Mouse (Mus musculus) E14TG2a.4 (cell line): ENCODE data around the gene Zfp444.
"Not testable (repeated sequence)": the region's sequence is repeated elsewhere in the genome, so short reads cannot be mapped to it uniquely, and the experiment has no call there.

ENCODE experiments used
- H3K27me3 ChIP-seq: 2 replicates; pipeline ENCODE4 v1.6.1; 2014; ENCODE audit warnings: low read length, control low read depth; ENCODE audit not compliant: insufficient read depth
- H3K36me3 ChIP-seq: 2 replicates; pipeline ENCODE4 v1.6.1; 2014; ENCODE audit warnings: low read length, control low read depth; ENCODE audit not compliant: insufficient read depth
- H3K4me1 ChIP-seq: replicated peaks from 2 replicates; pipeline ENCODE4 v1.6.1; 2014; ENCODE audit warnings: low read depth, low read length, control low read depth
- H3K4me3 ChIP-seq: replicated peaks from 2 replicates; pipeline ENCODE4 v1.5.1; 2014; ENCODE audit warnings: mild to moderate bottlenecking, low read length
- H3K9me3 ChIP-seq: 2 replicates; pipeline ENCODE4 v1.6.1; 2014; ENCODE audit warnings: low read length, control low read depth
- CTCF ChIP-seq: conservative IDR thresholded peaks from 2 replicates; pipeline ENCODE4 v1.5.1; 2014; ENCODE audit warnings: low read length
- NANOG ChIP-seq: IDR thresholded peaks from 2 replicates; pipeline ENCODE4 v1.6.1; 2014; ENCODE audit warnings: borderline replicate concordance, low read length, mixed read lengths
- POU5F1 ChIP-seq: IDR thresholded peaks from 2 replicates; pipeline ENCODE4 v1.6.1; 2014; ENCODE audit warnings: low read length, borderline replicate concordance

The Zfp444 gene

DNA sequence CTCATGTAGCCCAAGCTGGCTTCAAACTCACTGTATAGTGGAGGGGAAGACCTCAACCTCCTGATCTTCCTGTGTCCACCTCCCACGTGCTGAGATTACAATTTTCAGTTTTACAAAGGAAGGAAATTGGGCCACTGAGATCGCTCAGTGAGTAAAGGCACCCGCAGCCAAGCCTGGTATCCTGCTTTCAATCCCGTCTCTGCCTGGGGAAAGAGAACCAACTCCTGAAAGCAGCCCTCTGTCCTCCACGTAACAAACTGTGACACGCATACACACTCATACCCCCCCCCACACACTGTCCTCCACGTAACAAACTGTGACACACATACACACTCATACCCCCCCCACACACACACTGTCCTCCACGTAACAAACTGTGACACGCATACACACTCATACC is 1.6 kb upstream of the Zfp444 start:
- no peak for TF ChIP-seq POU5F1
- Histone ChIP-seq H3K27me3 (no peaks in the 10 kb centered on the region), H3K4me3 (no peak overlapping the region), H3K36me3 (peaks cover 15% of the 10 kb centered on the region), H3K9me3 (no peaks in the 10 kb centered on the region), H3K4me1 (peaks cover 34% of the 10 kb centered on the region)

DNA sequence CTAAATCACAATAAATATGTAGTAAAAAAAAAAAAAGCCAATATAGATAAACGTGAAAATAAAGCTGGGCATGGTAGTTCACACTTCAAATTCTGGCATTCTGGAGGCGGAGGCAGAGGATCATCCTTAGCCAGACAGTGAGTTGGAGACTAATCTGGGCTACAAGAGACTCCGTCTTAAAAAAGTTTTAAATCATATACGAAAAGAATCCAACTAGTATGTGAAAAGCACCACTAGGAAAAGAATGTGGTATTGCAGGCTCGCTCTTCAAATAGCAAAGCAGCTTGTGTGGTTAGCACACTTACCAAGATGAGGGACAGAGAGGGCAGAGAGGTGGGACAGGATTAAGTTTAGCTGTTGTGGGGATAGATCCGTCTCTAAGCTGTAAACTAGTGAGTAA is 1.2 kb upstream of the Zfp444 start:
- Histone ChIP-seq H3K9me3 (no peaks in the 10 kb centered on the region), H3K4me1 (peaks cover 38% of the 10 kb centered on the region), H3K36me3 (peaks cover 20% of the 10 kb centered on the region), H3K4me3 (peak overlapping the region; percentile 88), H3K27me3 (no peaks in the 10 kb centered on the region)
- TF ChIP-seq CTCF (no peak), POU5F1 (no peak), NANOG (no peak)

DNA sequence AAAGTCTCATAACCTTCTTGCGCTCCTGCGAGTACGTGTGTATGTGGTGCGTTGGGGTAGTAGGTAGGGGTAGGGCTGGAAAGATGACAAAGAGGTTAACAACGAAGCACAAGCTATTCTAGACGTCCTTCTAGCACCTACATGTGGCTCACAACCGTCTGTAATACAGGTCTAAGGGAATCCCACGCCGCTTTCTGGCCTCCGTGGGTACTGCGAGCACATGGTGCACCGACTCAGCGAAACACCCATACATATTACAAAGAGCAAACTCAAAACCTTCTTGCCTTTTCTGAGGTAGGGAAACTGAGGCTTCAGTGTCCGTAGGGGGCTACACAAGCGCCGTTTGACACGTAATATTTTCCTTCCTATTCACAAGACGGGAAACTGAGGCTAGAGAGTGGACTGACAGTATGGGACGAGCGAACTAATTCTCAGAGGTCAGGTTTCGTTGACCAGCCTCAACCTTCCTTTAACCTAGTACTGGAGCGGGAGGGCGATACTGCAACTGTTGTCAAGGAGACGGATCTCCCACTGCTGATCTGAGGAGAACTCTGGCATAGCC is 501 bp upstream of the Zfp444 start:
- Histone ChIP-seq H3K36me3 (peaks cover 24% of the 10 kb centered on the region), H3K4me3 (peak overlapping the region; percentile 88), H3K9me3 (no peaks in the 10 kb centered on the region), H3K27me3 (no peaks in the 10 kb centered on the region), H3K4me1 (peaks cover 39% of the 10 kb centered on the region)
- TF ChIP-seq CTCF (no peak), NANOG (no peak), POU5F1 (no peak)

DNA sequence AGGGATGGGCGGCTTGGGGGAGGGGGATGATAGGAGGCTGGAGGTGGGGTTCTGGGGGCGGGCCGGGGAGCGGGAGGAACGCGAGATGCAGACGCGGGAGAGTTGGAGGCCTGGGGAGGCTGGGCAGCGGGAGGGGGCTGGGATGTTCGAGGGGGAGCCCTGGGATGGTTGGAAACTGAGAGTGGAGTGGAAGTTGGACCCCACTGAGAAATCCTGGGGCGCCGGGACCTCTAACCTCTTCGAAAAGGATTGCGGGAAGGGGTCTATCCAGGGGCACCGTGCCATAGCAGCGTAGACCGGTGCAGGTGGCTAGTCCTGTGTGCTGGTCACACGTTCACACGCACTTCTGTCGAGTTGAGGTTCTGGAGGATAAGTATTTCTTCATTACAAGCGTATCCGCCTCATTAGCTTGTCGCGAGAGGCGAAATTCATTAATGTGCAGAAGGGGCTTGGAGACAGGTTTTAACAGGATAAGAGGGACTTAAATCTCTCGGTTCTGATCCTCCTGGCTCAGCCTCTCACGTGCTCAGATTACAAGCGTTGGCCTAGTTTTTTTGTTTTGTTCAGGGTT is 733 bp downstream of the Zfp444 start:
- no peaks in the 10 kb centered on the region for H3K9me3 ChIP-seq
- no peaks in the 10 kb centered on the region for H3K27me3 ChIP-seq
- H3K36me3 ChIP-seq: peaks cover 33% of the 10 kb centered on the region
- TF ChIP-seq POU5F1 (no peak), CTCF (no peak), NANOG (no peak)
- H3K4me3 ChIP-seq: peak overlapping the region; percentile 88
- H3K4me1 ChIP-seq: peaks cover 46% of the 10 kb centered on the region

DNA sequence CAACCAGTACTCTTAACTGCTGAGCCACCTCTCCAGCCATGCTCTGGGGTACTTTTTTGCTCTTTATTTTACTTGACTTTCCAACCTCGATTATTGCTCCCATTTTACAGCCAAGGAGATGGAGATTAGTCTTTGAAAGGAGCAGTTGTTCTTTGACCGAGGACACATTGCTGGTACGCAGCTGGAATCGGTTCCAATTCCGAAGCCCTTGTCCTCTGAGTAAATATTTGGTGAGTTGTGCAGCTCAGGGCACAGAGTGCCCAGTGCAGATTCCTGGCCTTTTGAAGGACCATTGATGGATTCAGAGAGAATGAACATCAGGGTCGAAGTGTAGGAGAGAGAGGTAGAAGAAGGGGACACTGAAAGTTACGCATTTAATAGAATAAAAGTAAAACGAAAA is 1.8 kb downstream of the Zfp444 start:
- no peaks in the 10 kb centered on the region for H3K27me3 ChIP-seq
- no peak for TF ChIP-seq NANOG
- no peak for TF ChIP-seq POU5F1
- TF ChIP-seq CTCF: no peak
- H3K4me1 ChIP-seq: peaks cover 56% of the 10 kb centered on the region
- peak overlapping the region; percentile 88 for H3K4me3 ChIP-seq
- H3K36me3 ChIP-seq: peaks cover 45% of the 10 kb centered on the region
- no peaks in the 10 kb centered on the region for H3K9me3 ChIP-seq

DNA sequence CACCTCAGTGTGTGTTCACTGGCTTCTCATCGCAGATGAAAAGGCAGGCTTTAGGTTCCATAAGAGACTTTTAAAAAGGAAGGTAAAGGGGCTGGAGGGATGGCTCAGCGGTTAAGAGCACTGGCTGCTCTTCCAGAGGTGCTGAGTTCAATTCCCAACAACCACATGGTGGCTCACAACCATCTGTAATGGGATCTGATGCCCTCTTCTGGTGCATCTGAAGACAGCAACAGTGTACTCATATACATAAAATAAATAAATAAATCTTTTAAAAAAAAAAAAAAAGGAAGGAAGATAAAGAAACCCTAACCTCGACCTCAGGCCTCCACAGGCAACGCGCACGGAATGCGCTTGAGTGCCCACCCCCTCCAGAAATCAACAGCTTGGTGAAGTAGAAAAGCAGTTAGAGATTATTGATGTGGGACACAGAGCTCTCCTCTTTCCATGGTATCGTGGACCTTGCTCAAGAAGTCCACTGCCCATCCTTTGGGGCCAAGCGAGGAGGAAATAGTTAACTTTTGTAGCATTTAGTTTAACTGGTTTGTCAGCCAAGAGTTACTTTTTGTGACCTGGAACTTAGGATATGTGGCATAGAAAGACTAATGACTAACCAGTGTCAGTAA is 2.5 kb downstream of the Zfp444 start:
- not testable (repeated sequence) for H3K9me3 ChIP-seq, H3K27me3 ChIP-seq, H3K4me3 ChIP-seq
- 0 out of 2 replicates have a peak, but pooled peaks have one; percentile 6 for TF ChIP-seq CTCF
- Histone ChIP-seq H3K4me1 (peaks cover 61% of the 10 kb centered on the region), H3K36me3 (peaks cover 49% of the 10 kb centered on the region)

DNA sequence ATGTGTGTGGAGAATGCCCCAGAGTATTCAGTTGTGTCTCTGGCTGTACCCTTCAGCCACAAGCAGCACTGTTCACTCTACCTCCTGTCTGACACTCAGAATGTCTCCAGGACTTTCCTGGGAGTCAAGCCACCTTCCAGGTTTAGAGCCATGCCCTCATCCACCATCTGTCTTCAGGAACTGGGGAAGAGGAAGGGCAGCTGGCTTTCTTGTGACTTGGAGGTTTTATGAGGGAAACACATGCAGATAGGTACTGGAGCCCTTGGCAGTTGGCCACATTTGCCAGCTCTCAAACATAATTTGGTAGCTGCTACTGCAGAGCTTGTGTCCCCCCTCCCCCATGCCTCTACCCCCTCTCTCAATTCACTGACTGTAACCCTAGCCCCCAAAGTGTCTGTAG is 7.0 kb downstream of the Zfp444 start:
- TF ChIP-seq NANOG (no peak), POU5F1 (no peak), CTCF (no peak)
- Histone ChIP-seq H3K4me1 (peaks cover 73% of the 10 kb centered on the region), H3K27me3 (no peaks in the 10 kb centered on the region), H3K36me3 (peaks cover 86% of the 10 kb centered on the region), H3K9me3 (no peaks in the 10 kb centered on the region), H3K4me3 (no peak overlapping the region)

DNA sequence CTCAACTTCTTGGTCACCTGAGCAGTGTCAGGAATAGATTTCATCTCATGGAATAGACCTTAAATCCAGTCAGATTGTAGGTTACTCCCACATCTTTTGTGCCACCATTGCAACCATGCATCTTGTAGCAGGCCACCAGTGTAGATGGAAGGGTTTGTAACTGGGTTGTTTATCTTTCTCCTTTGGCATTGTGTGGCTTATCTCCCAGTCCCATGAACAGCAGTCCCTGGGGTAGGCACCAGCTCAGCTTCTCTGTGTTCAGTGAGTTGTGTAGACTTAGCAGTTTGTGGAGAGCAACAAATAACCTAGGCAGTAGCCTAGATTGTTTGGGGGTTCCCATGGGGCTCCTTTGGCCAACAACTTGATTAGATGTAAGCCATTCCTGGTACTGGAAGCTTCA is 10.9 kb downstream of the Zfp444 start:
- peaks cover 4% of the 10 kb centered on the region for H3K9me3 ChIP-seq
- H3K36me3 ChIP-seq: peaks cover 91% of the 10 kb centered on the region
- H3K4me1 ChIP-seq: peaks cover 55% of the 10 kb centered on the region
- no peak overlapping the region for H3K4me3 ChIP-seq
- TF ChIP-seq CTCF (no peak), POU5F1 (no peak), NANOG (no peak)
- no peaks in the 10 kb centered on the region for H3K27me3 ChIP-seq

DNA sequence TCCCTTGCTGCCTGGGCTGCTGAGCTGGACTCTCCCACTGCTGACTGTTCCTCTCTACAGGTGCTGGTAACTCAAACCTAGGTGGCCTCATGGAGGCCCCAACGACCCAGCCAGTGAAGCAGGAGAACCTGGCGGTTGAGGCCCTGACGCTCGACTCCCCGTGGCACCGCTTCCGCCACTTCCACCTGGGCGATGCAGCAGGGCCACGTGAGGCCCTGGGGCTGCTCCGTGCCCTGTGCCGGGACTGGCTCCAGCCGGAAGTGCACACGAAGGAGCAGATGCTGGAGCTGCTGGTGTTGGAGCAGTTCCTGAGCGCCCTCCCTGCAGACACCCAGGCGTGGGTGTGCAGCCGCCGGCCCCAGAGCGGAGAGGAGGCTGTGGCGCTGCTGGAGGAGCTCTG is 11.8 kb downstream of the Zfp444 start:
- no peak for TF ChIP-seq POU5F1
- no peak for TF ChIP-seq NANOG
- no peak for TF ChIP-seq CTCF
- Histone ChIP-seq H3K27me3 (peaks cover 7% of the 10 kb centered on the region), H3K4me1 (peaks cover 46% of the 10 kb centered on the region), H3K36me3 (peaks cover 91% of the 10 kb centered on the region), H3K4me3 (peak overlapping the region; percentile 66), H3K9me3 (peaks cover 13% of the 10 kb centered on the region)
